Mouse (Mus musculus): ENCODE data around the gene March7.

March7 gene

DNA sequence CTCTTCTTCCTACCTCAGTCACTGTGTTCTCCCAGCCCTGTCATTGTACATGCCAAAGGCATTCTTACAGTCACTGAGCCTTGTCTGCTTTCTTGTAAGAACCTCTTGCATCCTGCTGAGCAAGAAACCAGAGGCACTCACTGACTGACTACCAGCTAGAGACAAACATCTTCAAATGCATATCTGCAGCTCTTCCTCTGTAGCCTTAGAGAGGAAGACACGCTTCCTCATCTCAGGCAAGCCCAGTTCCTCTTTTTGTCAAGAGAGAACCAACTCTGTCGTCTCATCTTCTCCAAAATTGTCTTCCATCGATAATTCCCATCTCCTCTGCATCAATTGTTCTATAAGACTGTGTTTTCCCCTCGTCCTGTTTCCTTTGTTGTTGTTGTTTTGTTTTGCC is 78.9 kb downstream of the March7 start:
- DNase-seq (ENCODE audit: low spot score): no peak

DNA sequence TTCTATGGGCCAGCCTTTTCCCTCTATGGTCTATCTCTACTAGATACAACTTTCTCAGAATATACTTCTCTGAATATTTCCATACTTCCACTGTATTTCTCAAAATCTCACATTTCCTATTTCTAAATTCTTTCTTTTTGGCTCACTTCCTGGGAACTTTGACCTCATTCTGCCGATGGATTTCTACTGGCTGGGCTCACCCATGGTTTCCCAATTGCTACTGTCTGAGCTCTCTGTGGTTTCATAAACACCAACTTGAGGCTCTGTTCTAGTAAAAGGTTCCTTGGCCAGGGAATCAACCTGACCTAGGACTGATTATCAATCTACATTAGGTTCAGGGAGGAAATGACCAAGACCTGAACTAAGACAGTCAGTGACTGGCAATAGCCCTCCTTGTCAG is 79.8 kb downstream of the March7 start:
- DNase-seq (ENCODE audit: low spot score): no peak

DNA sequence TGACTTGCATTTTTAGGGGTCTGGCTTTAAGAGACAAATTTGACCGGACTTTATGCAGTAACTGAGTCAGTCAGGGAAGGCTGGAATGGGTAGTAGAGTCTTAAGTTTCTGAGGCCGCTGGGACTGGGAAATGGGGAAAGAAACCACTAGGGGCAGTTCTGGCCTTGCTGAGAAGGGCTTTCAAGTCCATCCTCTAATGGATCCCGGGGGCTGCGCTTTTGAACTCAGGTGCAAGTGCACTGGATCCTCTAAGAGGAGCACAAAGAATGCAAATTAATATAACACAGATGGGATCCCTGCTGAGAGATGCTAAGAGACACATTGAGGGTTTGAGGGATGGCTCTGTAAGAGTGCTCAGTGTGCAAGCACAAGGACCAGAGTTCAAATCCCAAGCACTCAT is 81.7 kb downstream of the March7 start:
- no peak for DNase-seq (ENCODE audit: low spot score)

DNA sequence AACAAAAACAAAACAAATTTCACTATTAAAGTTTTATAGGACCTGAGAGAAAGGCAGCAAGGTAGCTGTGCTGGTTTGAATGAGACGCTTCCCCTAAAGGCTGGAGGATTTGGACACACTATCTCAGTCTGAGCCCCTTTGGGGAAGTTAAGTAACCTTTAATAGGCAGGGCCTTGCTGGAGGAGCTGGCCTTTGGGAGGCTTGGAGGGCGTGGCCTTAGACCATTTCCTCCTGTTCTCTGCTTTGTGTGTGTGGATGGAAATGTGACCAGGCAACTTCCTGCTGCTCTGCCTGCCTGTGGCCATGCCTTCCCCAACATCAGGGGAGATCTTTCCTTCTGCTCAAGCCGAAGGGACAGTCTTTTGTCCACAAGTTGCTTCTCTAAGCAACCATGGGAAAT is 88.6 kb downstream of the March7 start:
- no peak for DNase-seq (ENCODE audit: low spot score)

DNA sequence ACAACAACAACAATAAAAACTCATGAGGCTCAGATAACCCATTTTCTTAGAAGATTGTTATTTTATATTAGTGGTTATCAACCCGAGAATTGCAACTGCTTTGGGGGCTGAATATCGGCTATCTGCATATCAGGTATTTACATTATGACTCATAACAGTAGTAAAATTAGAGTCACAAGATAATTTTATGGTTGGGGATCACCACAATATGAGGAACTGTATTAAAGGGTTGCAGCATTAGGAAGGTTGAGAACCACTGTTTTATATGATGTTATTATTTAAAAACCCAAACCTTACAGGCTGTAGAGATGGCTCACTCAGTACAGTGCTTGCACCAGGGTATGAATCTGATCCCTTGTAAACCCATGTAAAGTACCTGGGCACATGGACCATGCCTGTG is 89.6 kb downstream of the March7 start:
- DNase-seq (ENCODE audit: low spot score): no peak
